Mouse (Mus musculus) lung, embryonic 15.5 days (tissue): Measurements from ENCODE around the gene Sergef. TPM values are rescaled to one million over a fixed set of nuclear protein-coding genes. Genes with fewer than 3 reads are reported as not detected.

ENCODE experiments used
- ATAC-seq: fragments of 200-750 bp; cut with Nextera tagmentation; 2 replicates; pipeline ENCODE4 v1.8.0; 2017; ENCODE audit warnings: moderate number of reproducible peaks, borderline replicate concordance; ENCODE audit not compliant: low FRiP score, low TSS enrichment; ENCODE audit errors: extremely low read depth
- H3K27ac ChIP-seq: fragments of 300-500 bp; sonication (generic); 2 replicates; pipeline ENCODE4 v1.5.1; 2015; ENCODE audit warnings: moderate library complexity, mild to moderate bottlenecking, inconsistent platforms
- H3K27me3 ChIP-seq: fragments of 300-500 bp; sonication (generic); 2 replicates; pipeline ENCODE4 v1.6.1; 2015; ENCODE audit warnings: inconsistent platforms
- H3K36me3 ChIP-seq: fragments of 300-500 bp; sonication (generic); 2 replicates; pipeline ENCODE4 v1.6.1; 2015; ENCODE audit warnings: inconsistent platforms
- H3K4me1 ChIP-seq: fragments of 300-500 bp; sonication (generic); 2 replicates; pipeline ENCODE4 v1.6.1; 2015; ENCODE audit warnings: inconsistent platforms
- H3K4me2 ChIP-seq: fragments of 300-500 bp; sonication (generic); 2 replicates; pipeline ENCODE4 v1.6.1; 2015; ENCODE audit warnings: inconsistent platforms, mild to moderate bottlenecking, moderate library complexity
- H3K4me3 ChIP-seq: fragments of 300-500 bp; sonication (generic); 2 replicates; pipeline ENCODE4 v1.5.1; 2015; ENCODE audit warnings: mild to moderate bottlenecking, inconsistent platforms
- H3K9ac ChIP-seq: fragments of 300-500 bp; sonication (generic); 2 replicates; pipeline ENCODE4 v1.6.1; 2015; ENCODE audit warnings: inconsistent platforms
- H3K9me3 ChIP-seq: fragments of 300-500 bp; sonication (generic); 2 replicates; pipeline ENCODE4 v1.6.1; 2016; ENCODE audit warnings: inconsistent platforms
- whole genome bisulfite sequencing: fragments of 180-500 bp; shearing (Covaris S2); methylation state at CpG from one replicate; pipeline ENCODE4 v1.1.7; 2015; 5-methylcytosine and 5-hydroxymethylcytosine counted together
- polyA plus RNA-seq: library from polyadenylated mRNA; unstranded; fragments of >200 nt; fragmentation: Nextera tagmentation; extraction: Ambion mirVana; gene quantifications from 2 replicates; pipeline ENCODE4 v1.2.1, GENCODE M21; 2015

Sergef gene
- polyA plus RNA-seq, 1 experiment from 2014 or later, result 13.3 TPM

- ATAC-seq, result no peak
- H3K9ac ChIP-seq, result no peak overlapping the region
- H3K4me1 ChIP-seq, result no peaks in the 10 kb centered on the region
- no peaks in the 10 kb centered on the region for H3K36me3 ChIP-seq
- no peak overlapping the region for H3K4me2 ChIP-seq
- no peak overlapping the region for H3K27ac ChIP-seq
- no peak overlapping the region for H3K4me3 ChIP-seq
- H3K9me3 ChIP-seq, result no peaks in the 10 kb centered on the region
- 78% methylated on average over 15 of the region's 15 CpGs for WGBS
- peaks cover 16% of the 10 kb centered on the region for H3K27me3 ChIP-seq
Observed at GRCm38 (mm10) chr7:46403616-46404485, 235.8 kb downstream of the Sergef start.

- peaks cover 39% of the 10 kb centered on the region for H3K27me3 ChIP-seq
- no peak overlapping the region for H3K27ac ChIP-seq
- H3K9me3 ChIP-seq, result no peaks in the 10 kb centered on the region
- no peaks in the 10 kb centered on the region for H3K36me3 ChIP-seq
- H3K9ac ChIP-seq, result no peak overlapping the region
- peaks cover 6% of the 10 kb centered on the region; the same call in 1 of the 2 replicates for H3K4me1 ChIP-seq
- no peak overlapping the region for H3K4me3 ChIP-seq
- ATAC-seq, result no peak
- H3K4me2 ChIP-seq, result no peak overlapping the region
- WGBS, result 56% methylated on average over 3 of the region's 3 CpGs
Observed at GRCm38 (mm10) chr7:46401371-46402180, 238.0 kb downstream of the Sergef start.

GRCm38 (mm10) chr7:46400346-46400745, 239.3 kb downstream of the Sergef start:
- WGBS, result 39% methylated on average over 8 of the region's 8 CpGs
- no peaks in the 10 kb centered on the region for H3K36me3 ChIP-seq
- ATAC-seq, result no peak
- no peak overlapping the region for H3K4me2 ChIP-seq
- no peak overlapping the region for H3K27ac ChIP-seq
- H3K27me3 ChIP-seq, result peaks cover 51% of the 10 kb centered on the region
- H3K4me3 ChIP-seq, result no peak overlapping the region
- H3K9ac ChIP-seq, result no peak overlapping the region
- H3K4me1 ChIP-seq, result peaks cover 13% of the 10 kb centered on the region
- no peaks in the 10 kb centered on the region for H3K9me3 ChIP-seq

GRCm38 (mm10) chr7:46399676-46400075, 239.9 kb downstream of the Sergef start:
- H3K4me1 ChIP-seq, result peaks cover 13% of the 10 kb centered on the region
- H3K9ac ChIP-seq, result no peak overlapping the region
- H3K4me2 ChIP-seq, result no peak overlapping the region
- 86% methylated on average over 1 of the region's 1 CpGs for WGBS
- peaks cover 58% of the 10 kb centered on the region for H3K27me3 ChIP-seq
- no peak for ATAC-seq
- no peaks in the 10 kb centered on the region for H3K36me3 ChIP-seq
- H3K27ac ChIP-seq, result no peak overlapping the region
- no peaks in the 10 kb centered on the region for H3K9me3 ChIP-seq
- no peak overlapping the region for H3K4me3 ChIP-seq

GRCm38 (mm10) chr7:46398612-46399011, 241.0 kb downstream of the Sergef start:
- Histone ChIP-seq H3K27ac (no peak overlapping the region), H3K9me3 (no peaks in the 10 kb centered on the region), H3K36me3 (no peaks in the 10 kb centered on the region), H3K4me1 (peaks cover 13% of the 10 kb centered on the region), H3K27me3 (peaks cover 68% of the 10 kb centered on the region), H3K4me3 (no peak overlapping the region), H3K4me2 (no peak overlapping the region), H3K9ac (no peak overlapping the region)
- WGBS, result 59% methylated on average over 4 of the region's 4 CpGs
- no peak for ATAC-seq

GRCm38 (mm10) chr7:46397732-46398333, 241.8 kb downstream of the Sergef start:
- peak overlapping the region; percentile 88 for H3K4me2 ChIP-seq
- peak overlapping the region; percentile 46 for H3K4me3 ChIP-seq
- no peak for ATAC-seq

GRCm38 (mm10) chr7:46396928-46397731, 242.5 kb downstream of the Sergef start:
- H3K9me3 ChIP-seq, result no peaks in the 10 kb centered on the region
- H3K27me3 ChIP-seq, result peaks cover 74% of the 10 kb centered on the region
- peak overlapping the region; percentile 46 for H3K4me3 ChIP-seq
- H3K27ac ChIP-seq, result no peak overlapping the region
- peaks cover 15% of the 10 kb centered on the region for H3K4me1 ChIP-seq
- peak overlapping the region; percentile 88 for H3K4me2 ChIP-seq
- H3K9ac ChIP-seq, result no peak overlapping the region
- 2% methylated on average over 58 of the region's 64 CpGs for WGBS
- H3K36me3 ChIP-seq, result no peaks in the 10 kb centered on the region
- ATAC-seq, result peak; percentile 12; the same call in 1 of the 2 replicates

More at GRCm38 (mm10) chr7:46397732-46398333, 241.8 kb downstream of the Sergef start:
- H3K4me1 ChIP-seq, result peaks cover 15% of the 10 kb centered on the region
- H3K9ac ChIP-seq, result no peak overlapping the region
- no peaks in the 10 kb centered on the region for H3K9me3 ChIP-seq
- peaks cover 73% of the 10 kb centered on the region for H3K27me3 ChIP-seq
- no peak overlapping the region for H3K27ac ChIP-seq
- no peaks in the 10 kb centered on the region for H3K36me3 ChIP-seq
- 10% methylated on average over 70 of the region's 70 CpGs for WGBS

- peaks cover 15% of the 10 kb centered on the region for H3K4me1 ChIP-seq
Observed at GRCm38 (mm10) chr7:46396231-46396927, 243.2 kb downstream of the Sergef start, which contains the start of gene Kcnc1. Gene Kcnc1 (plus strand): TSS chr7:46396497.

GRCm38 (mm10) chr7:46395571-46395970, 244.0 kb downstream of the Sergef start:
- peak overlapping the region; percentile 88; the same call in 1 of the 2 replicates for H3K4me2 ChIP-seq
- peaks cover 78% of the 10 kb centered on the region for H3K27me3 ChIP-seq
- no peak for ATAC-seq
- H3K36me3 ChIP-seq, result no peaks in the 10 kb centered on the region
- no peak overlapping the region for H3K9ac ChIP-seq
- no peak overlapping the region for H3K4me3 ChIP-seq
- 22% methylated on average over 6 of the region's 6 CpGs for WGBS
- no peaks in the 10 kb centered on the region for H3K9me3 ChIP-seq
- no peak overlapping the region for H3K27ac ChIP-seq
- peaks cover 15% of the 10 kb centered on the region for H3K4me1 ChIP-seq

More at GRCm38 (mm10) chr7:46396231-46396927, 243.2 kb downstream of the Sergef start, which contains the start of gene Kcnc1:
- peak; percentile 71 for ATAC-seq
- Histone ChIP-seq H3K9me3 (no peaks in the 10 kb centered on the region), H3K27ac (no peak within 1 kb of the TSS), H3K4me2 (peak within 1 kb of the TSS; percentile 88), H3K9ac (no peak within 1 kb of the TSS), H3K27me3 (peaks cover 78% of the 10 kb centered on the region), H3K36me3 (no peaks in the 10 kb centered on the region), H3K4me3 (peak within 1 kb of the TSS; percentile 46)
- under 1% methylated on average over 74 of the region's 93 CpGs for WGBS

GRCm38 (mm10) chr7:46394933-46395332, 244.7 kb downstream of the Sergef start:
- H3K36me3 ChIP-seq, result no peaks in the 10 kb centered on the region
- no peak overlapping the region for H3K4me2 ChIP-seq
- no peak overlapping the region for H3K27ac ChIP-seq
- H3K4me1 ChIP-seq, result peaks cover 15% of the 10 kb centered on the region
- no peak for ATAC-seq
- H3K27me3 ChIP-seq, result peaks cover 73% of the 10 kb centered on the region
- H3K9ac ChIP-seq, result no peak overlapping the region
- H3K4me3 ChIP-seq, result no peak overlapping the region
- 59% methylated on average over 4 of the region's 4 CpGs for WGBS
- no peaks in the 10 kb centered on the region for H3K9me3 ChIP-seq
